Mouse (Mus musculus) bone marrow, adult 2 months (tissue): ENCODE data around the gene Pgam1.

Experiments
- CTCF ChIP-seq: fragments of 200-500 bp; IDR thresholded peaks from 2 replicates; pipeline ENCODE4 v1.5.1; 2011; ENCODE audit warnings: low read length, control low read depth; ENCODE audit not compliant: control insufficient read depth, insufficient read depth
- POLR2A ChIP-seq: fragments of 200-500 bp; IDR thresholded peaks from 2 replicates; pipeline ENCODE4 v1.6.1; 2011; ENCODE audit warnings: low read depth, mild to moderate bottlenecking, control low read depth, low read length, borderline replicate concordance; ENCODE audit not compliant: control insufficient read depth

GRCm38 (mm10) chr19:41932686-41933085, 21.0 kb downstream of the Pgam1 start:
- TF ChIP-seq CTCF (peak; percentile 1; the same call in 1 of the 2 replicates), POLR2A (no peak)
